Mouse (Mus musculus): ENCODE measurements around the gene Glrx5.

Glrx5 gene

GRCm38 (mm10) chr12:105032147-105032831 is at the start of gene Glrx5:
Gene Glrx5, plus strand, starts transcription at chr12:105032688.
- peak; percentile 98 for DNase-seq

- DNase-seq: no peak
Measured at GRCm38 (mm10) chr12:104983476-104983875, 49.0 kb upstream of the Glrx5 start.

- no peak for DNase-seq
Measured at GRCm38 (mm10) chr12:104985088-104985487, 47.4 kb upstream of the Glrx5 start.

- no peak for DNase-seq
Measured at GRCm38 (mm10) chr12:104986001-104986400, 46.5 kb upstream of the Glrx5 start.

DNA sequence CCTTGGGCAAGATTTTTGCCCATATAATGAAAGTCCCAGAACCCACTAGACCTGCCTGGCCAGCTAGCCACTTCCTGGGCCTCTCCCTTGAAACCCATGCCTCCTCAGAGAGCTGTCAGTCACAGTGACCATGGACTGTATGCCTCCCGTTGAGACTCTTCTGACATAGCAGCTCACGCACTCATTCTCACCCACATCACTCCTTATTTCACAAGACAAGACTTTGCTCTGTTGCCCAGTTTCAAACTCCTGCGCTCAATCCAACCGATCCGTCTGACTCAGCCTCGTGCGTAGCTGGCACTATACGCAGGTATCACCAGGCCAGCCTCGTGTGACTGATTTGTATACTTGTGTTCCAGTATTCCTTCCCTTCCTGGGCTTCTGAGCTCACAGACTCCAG is 45.7 kb upstream of the Glrx5 start:
- no peak for DNase-seq

DNA sequence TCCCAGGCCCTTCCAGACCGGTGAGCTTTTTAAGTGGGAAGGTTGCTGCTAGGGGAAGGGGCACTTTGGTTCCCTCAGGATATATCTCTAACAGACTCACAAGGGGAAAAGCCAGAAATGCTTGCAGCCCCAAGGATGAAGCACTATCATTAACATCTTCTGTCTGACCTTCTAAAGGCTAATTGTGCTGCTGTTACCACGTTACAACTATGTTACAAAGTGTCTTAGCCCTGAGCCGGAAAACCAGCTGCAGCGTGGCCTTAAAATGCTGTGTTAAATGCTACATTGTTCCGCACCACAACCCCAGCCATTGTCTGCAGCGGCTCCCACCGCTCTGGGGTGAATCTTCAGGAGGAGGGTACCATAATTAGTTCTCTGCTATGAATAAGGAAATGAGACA is 44.6 kb upstream of the Glrx5 start:
- no peak for DNase-seq

- DNase-seq: no peak
Measured at GRCm38 (mm10) chr12:104990741-104991454, 41.6 kb upstream of the Glrx5 start.

DNA sequence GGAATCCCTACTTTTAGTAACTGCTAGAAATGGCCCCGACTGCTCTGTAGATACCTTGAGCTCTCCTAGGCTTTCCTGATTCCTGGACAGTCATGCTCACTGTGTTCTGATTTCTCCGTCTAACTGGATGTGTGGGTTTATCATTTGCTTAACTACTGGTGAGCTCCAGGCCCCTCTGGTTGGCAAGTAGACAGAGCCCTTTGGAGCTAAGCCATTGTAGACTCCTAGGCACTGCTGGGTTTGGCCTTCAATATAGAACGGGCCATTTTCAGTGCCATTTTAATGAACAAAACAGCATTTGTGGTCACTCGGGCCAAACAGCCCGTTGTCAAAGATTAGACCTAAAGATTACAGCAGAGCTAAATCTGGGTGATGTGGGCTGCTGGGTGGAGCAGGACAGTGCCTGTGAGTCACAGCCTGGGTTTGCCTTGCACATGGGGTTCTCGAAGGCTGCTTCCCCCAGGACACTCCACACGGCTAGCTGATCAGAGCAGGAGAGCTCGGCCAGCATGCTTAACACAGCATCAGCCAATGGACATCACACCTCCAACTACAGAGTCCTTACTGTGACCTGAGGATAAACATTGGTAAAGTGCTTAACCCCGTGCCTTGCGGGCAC is 40.3 kb upstream of the Glrx5 start:
- no peak for DNase-seq

- peak; percentile 26 for DNase-seq
Measured at GRCm38 (mm10) chr12:104992838-104993237, 39.6 kb upstream of the Glrx5 start.

GRCm38 (mm10) chr12:104995259-104995876 is 37.1 kb upstream of the Glrx5 start:
- no peak for DNase-seq

DNA sequence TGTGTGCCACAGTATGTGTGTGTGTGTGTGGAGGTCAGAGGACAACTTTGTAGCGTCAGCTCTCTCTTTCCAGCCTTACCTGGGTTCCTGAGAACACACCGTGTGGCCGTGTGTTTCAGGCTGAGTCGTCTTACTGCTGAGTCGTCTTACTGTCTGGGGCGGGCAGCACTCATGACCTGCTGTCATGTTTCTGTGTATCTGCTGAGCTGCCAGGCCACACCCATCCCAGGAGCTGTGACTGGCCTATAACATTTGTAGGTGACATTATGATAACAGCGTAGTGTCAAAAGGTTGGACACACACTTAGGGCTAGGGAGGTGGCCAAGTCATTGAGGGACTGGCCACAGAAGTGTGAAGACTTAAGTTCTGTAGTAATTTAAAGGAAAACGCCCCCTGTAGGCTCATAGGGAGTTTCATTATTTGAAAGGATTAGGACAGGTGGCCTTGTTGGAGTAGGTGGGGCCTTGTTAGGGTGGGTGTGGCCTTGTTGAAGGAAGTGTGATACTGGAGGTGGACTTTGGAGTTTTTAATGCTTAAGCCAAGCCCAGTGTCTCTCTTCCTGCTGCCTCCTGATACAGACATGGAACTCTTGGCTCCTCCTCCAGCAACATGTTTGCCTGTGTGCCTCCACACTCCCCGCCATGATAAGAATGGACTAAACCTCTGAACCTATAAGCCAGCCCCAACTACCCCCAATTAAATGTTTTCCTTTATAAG is 36.3 kb upstream of the Glrx5 start:
- DNase-seq: no peak

- DNase-seq: no peak
Measured at GRCm38 (mm10) chr12:104997159-104997558, 35.3 kb upstream of the Glrx5 start.

- DNase-seq: no peak
Measured at GRCm38 (mm10) chr12:104997641-104998293, 34.7 kb upstream of the Glrx5 start.

- DNase-seq: no peak
Measured at GRCm38 (mm10) chr12:104998541-104998940, 33.9 kb upstream of the Glrx5 start.

GRCm38 (mm10) chr12:104999171-104999570 is 33.3 kb upstream of the Glrx5 start:
- no peak for DNase-seq

DNA sequence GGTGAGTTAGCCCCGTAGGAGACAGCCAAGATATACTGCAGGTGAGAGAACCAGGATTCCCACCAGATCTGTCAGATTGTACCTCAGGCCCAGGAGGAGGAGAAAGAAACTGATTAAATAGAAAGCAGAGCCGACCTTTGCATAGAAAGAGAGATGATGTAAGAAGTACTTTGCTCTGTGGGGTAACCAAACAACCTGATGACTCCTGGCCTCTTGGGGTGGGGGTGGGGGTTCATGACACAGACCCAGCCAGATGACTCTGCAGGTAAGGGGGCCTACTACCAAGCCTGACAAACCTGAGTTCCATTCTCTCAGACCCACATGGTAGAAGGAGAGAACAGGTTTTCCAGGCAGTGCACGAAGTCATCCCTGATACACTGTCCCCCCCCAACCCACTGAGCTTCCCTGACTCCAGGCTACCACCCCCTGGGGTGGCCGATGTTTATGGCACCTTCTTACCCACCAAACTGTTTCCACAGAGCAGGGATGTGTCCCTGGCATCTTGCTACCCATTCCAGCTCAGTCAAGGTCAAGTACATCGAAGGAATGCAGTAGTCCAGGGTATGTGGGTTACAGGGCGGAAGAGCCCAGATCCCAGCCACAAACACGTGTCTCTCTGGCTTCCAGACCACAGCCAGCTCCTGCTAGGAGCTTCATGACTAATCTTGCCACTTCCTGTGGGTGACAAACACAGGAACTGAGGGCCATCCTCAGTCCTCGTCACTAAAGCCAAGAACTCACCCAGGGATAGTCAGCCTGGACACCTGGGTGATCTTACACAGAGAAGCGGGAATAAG is 31.8 kb upstream of the Glrx5 start:
- no peak for DNase-seq

DNA sequence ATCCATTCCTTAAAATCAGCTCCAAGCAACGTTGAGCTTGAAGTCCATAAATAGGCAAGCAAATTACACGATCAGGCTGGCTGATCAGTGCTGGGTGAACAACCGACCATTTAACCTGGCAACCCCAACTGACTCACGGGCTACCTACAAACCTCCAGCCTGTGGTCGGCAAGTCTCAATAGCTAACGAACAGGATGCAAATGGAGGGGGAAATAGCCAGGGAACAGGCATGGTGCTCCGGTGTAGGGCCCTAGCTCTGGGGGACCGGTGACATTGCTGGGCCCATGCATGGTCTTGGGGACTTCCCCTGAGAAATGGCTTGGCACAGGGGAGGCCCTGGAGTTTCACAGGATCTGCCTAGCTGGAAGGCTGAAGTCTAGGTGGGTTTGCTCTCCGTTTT is 31.2 kb upstream of the Glrx5 start:
- no peak for DNase-seq

DNA sequence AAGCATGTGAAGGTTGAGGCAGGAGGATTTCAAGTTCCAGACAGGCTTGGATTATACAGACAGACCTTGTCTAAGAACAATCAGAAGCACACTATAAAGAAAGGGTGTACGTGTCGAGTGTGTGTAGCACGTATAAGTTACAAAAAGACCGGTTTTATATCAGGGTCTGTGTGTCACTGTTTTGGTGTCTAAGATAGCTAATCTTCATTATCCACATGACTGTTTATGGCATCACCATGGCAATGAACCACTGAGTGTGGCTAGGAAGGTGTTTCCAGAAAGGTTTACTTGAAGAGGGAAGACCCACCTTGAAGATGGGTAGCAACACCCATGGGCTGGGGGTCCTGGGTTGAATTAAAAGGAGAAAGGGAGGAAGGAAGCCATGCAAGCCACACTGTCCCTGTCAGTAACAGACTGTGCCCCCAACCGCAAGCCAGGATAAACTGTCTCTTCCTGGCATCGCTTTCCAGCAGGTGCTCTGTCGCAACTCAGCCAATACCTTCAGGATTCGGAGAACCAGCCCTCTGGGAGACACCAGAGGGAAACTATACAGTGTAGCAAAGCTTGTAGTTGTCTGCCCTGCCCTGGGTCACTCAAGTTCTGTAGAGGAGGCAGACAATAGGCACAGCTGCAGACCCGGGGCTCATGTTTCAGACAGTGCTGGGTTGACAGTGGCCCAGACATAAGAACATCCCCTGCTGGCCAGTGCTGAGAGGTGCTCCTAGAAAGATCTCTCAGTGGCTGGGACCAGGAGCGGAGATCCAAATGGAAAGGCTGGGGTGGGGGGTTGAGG is 30.0 kb upstream of the Glrx5 start:
- no peak for DNase-seq

- no peak for DNase-seq
Measured at GRCm38 (mm10) chr12:105003158-105003557, 29.3 kb upstream of the Glrx5 start.

- DNase-seq: no peak
Measured at GRCm38 (mm10) chr12:105003715-105004114, 28.8 kb upstream of the Glrx5 start.
